Mouse (Mus musculus): ENCODE results near the gene Car5a. TPM values are rescaled to one million over a fixed set of nuclear protein-coding genes. Genes with fewer than 3 reads are reported as not detected.

The Car5a gene
- total RNA-seq, 1 experiment: 0.18 TPM

DNA sequence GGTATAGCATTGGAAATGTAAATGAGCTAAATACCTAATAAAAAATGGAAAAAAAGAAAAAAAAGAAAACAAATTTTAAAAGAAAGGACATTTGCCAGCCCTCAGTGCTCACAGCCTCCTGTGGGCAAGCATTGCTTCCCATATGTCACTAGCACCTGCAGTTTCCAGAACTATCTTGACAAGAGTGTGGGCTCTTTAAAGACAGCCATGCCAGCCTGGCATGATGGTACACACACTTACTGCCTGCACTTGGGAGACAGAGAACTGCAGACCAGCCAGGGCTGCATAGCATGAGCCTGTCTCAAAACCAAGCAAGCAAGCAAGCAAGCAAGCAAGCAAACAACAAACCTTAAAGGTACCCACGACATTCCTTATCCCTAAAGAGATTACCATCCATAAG, 39.3 kb downstream of the Car5a start:
- Histone ChIP-seq H3K9me3 (ENCODE audit: control insufficient read depth, insufficient read depth, low read depth, low read length) (no peaks in the 10 kb centered on the region), H3K36me3 (ENCODE audit: control insufficient read depth, insufficient read depth, low read length, poor library complexity, severe bottlenecking) (peaks cover 35% of the 10 kb centered on the region), H3K9ac (ENCODE audit: insufficient read depth, low read depth, low read length, poor library complexity, severe bottlenecking) (no peak overlapping the region), H3K4me1 (ENCODE audit: control insufficient read depth in 2 of 2, insufficient read depth in 2 of 2, low read length in 2 of 2, poor library complexity in 1 of 2) (peaks cover 12 to 36% of the 10 kb centered on the region in 2 experiments; a peak in 3 of 4 replicates), H3K27ac (ENCODE audit: insufficient read depth, low read depth, low read length, poor library complexity, severe bottlenecking) (no peak overlapping the region), H3K4me3 (ENCODE audit: insufficient read depth in 1 of 2, low read depth in 1 of 2, low read length in 2 of 2, poor library complexity in 1 of 2, severe bottlenecking in 1 of 2) (peak overlapping the region; percentile 92 to 95)
- no peak for DNase-seq (ENCODE audit: low read depth, low spot score)
- no peak for TF ChIP-seq CHD2 (IDR thresholded peaks at IDR 0.05; ENCODE audit: low read depth, low read length)
- no peak for TF ChIP-seq ZC3H11A (IDR thresholded peaks at IDR 0.05; ENCODE audit: borderline replicate concordance, low read depth, low read length)
- TF ChIP-seq HCFC1 (IDR thresholded peaks at IDR 0.05; ENCODE audit: borderline replicate concordance, insufficient read depth, low read length): no peak
- no peak for TF ChIP-seq ZNF384 (IDR thresholded peaks at IDR 0.05; ENCODE audit: low read depth, low read length)
- TF ChIP-seq MAFK (IDR thresholded peaks at IDR 0.05; ENCODE audit: insufficient read depth, low read depth, low read length): no peak
- in situ Hi-C loops (cut with MboI; ENCODE audit: low sequenced_read_pairs in 2 of 2, unreplicated experiment in 2 of 2): no loop called here

DNA sequence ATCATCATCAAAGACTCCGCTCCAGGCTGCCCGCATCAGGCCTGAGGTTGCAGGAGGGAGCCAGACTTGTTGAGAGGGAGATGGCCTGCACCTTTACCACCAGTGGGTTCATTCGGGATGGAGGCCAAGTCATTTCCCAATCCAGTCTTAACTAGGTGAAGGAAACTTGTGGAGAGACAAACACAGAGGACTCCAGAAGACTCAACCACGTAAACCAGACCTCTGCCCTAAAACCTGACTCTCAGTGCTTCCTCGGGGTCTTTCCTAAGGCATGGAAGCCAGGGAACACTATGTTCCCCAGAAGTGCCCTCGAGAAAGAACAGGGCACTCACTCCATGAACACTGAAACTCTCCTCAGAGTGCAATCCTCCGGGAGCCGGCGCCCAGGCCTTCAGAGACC, 39.7 kb downstream of the Car5a start:
- TF ChIP-seq MAFK (IDR thresholded peaks at IDR 0.05; ENCODE audit: insufficient read depth, low read depth, low read length): no peak
- TF ChIP-seq CHD2 (IDR thresholded peaks at IDR 0.05; ENCODE audit: low read depth, low read length): no peak
- no peak for TF ChIP-seq ZC3H11A (IDR thresholded peaks at IDR 0.05; ENCODE audit: borderline replicate concordance, low read depth, low read length)
- TF ChIP-seq ZNF384 (IDR thresholded peaks at IDR 0.05; ENCODE audit: low read depth, low read length): no peak
- no peak for TF ChIP-seq HCFC1 (IDR thresholded peaks at IDR 0.05; ENCODE audit: borderline replicate concordance, insufficient read depth, low read length)
- H3K36me3 ChIP-seq (ENCODE audit: control insufficient read depth, insufficient read depth, low read length, poor library complexity, severe bottlenecking): peaks cover 36% of the 10 kb centered on the region
- in situ Hi-C loops (cut with MboI; ENCODE audit: low sequenced_read_pairs in 2 of 2, unreplicated experiment in 2 of 2): no loop called here
- DNase-seq (ENCODE audit: low read depth, low spot score): no peak
- peak overlapping the region; percentile 8 for H3K9ac ChIP-seq (ENCODE audit: insufficient read depth, low read depth, low read length, poor library complexity, severe bottlenecking)
- H3K4me3 ChIP-seq (ENCODE audit: insufficient read depth in 1 of 2, low read depth in 1 of 2, low read length in 2 of 2, poor library complexity in 1 of 2, severe bottlenecking in 1 of 2): peak overlapping the region; percentile 11 to 92
- H3K4me1 ChIP-seq (ENCODE audit: control insufficient read depth in 2 of 2, insufficient read depth in 2 of 2, low read length in 2 of 2, poor library complexity in 1 of 2): peaks cover 12 to 35% of the 10 kb centered on the region in 2 experiments; a peak in 3 of 4 replicates
- no peak overlapping the region for H3K27ac ChIP-seq (ENCODE audit: insufficient read depth, low read depth, low read length, poor library complexity, severe bottlenecking)
- no peaks in the 10 kb centered on the region for H3K9me3 ChIP-seq (ENCODE audit: control insufficient read depth, insufficient read depth, low read depth, low read length)

DNA sequence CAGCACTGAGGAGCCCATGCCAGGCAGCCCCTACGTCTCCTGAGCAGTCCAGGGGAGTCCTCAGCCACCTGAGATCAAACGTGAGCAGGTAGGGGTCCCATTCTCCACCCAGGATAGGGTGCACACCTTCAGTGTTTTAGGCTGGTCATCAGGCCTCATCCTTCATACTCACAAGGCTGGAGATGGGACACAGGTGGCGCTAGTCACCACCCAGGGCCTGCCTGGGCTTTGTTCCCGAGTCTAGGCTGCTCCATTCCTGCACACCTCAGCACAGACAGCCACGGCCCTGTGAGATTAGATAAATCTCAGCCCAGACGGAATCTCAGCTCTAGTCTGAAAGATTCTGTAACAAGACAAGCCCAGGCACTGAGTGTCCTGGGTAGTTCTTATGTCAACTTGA, 40.7 kb downstream of the Car5a start:
- in situ Hi-C loops (cut with MboI; ENCODE audit: low sequenced_read_pairs in 2 of 2, unreplicated experiment in 2 of 2): no loop called here
- Histone ChIP-seq H3K9me3 (ENCODE audit: control insufficient read depth, insufficient read depth, low read depth, low read length) (no peaks in the 10 kb centered on the region), H3K9ac (ENCODE audit: insufficient read depth, low read depth, low read length, poor library complexity, severe bottlenecking) (peak overlapping the region; percentile 24; the same call in 1 of the 2 replicates), H3K36me3 (ENCODE audit: control insufficient read depth, insufficient read depth, low read length, poor library complexity, severe bottlenecking) (peaks cover 36% of the 10 kb centered on the region), H3K27ac (ENCODE audit: insufficient read depth, low read depth, low read length, poor library complexity, severe bottlenecking) (no peak overlapping the region), H3K4me3 (ENCODE audit: insufficient read depth in 1 of 2, low read depth in 1 of 2, low read length in 2 of 2, poor library complexity in 1 of 2, severe bottlenecking in 1 of 2) (no peak overlapping the region), H3K4me1 (ENCODE audit: control insufficient read depth in 2 of 2, insufficient read depth in 2 of 2, low read length in 2 of 2, poor library complexity in 1 of 2) (peaks cover 14 to 36% of the 10 kb centered on the region in 2 experiments; a peak in 3 of 4 replicates)
- DNase-seq (ENCODE audit: low read depth, low spot score): no peak
- TF ChIP-seq ZNF384 (IDR thresholded peaks at IDR 0.05; ENCODE audit: low read depth, low read length): no peak
- no peak for TF ChIP-seq ZC3H11A (IDR thresholded peaks at IDR 0.05; ENCODE audit: borderline replicate concordance, low read depth, low read length)
- no peak for TF ChIP-seq HCFC1 (IDR thresholded peaks at IDR 0.05; ENCODE audit: borderline replicate concordance, insufficient read depth, low read length)
- TF ChIP-seq CHD2 (IDR thresholded peaks at IDR 0.05; ENCODE audit: low read depth, low read length): no peak

GRCm38 (mm10) chr8:121901498-121902236, 43.0 kb downstream of the Car5a start:
- no peak overlapping the region for H3K4me3 ChIP-seq (ENCODE audit: insufficient read depth in 1 of 2, low read depth in 1 of 2, low read length in 2 of 2, poor library complexity in 1 of 2, severe bottlenecking in 1 of 2)
- no peak overlapping the region for H3K27ac ChIP-seq (ENCODE audit: insufficient read depth, low read depth, low read length, poor library complexity, severe bottlenecking)
- DNase-seq (ENCODE audit: low read depth, low spot score): no peak
- H3K9me3 ChIP-seq (ENCODE audit: control insufficient read depth, insufficient read depth, low read depth, low read length): no peaks in the 10 kb centered on the region
- peaks cover 12 to 48% of the 10 kb centered on the region in 2 experiments; a peak in 3 of 4 replicates for H3K4me1 ChIP-seq (ENCODE audit: control insufficient read depth in 2 of 2, insufficient read depth in 2 of 2, low read length in 2 of 2, poor library complexity in 1 of 2)
- TF ChIP-seq MAFK (IDR thresholded peaks at IDR 0.05; ENCODE audit: insufficient read depth, low read depth, low read length): no peak
- TF ChIP-seq HCFC1 (IDR thresholded peaks at IDR 0.05; ENCODE audit: borderline replicate concordance, insufficient read depth, low read length): no peak
- no peak for TF ChIP-seq CHD2 (IDR thresholded peaks at IDR 0.05; ENCODE audit: low read depth, low read length)
- TF ChIP-seq ZNF384 (IDR thresholded peaks at IDR 0.05; ENCODE audit: low read depth, low read length): no peak
- no peak for TF ChIP-seq ZC3H11A (IDR thresholded peaks at IDR 0.05; ENCODE audit: borderline replicate concordance, low read depth, low read length)
- in situ Hi-C loops (cut with MboI; ENCODE audit: low sequenced_read_pairs in 2 of 2, unreplicated experiment in 2 of 2): no loop called here
- no peak overlapping the region for H3K9ac ChIP-seq (ENCODE audit: insufficient read depth, low read depth, low read length, poor library complexity, severe bottlenecking)
- peaks cover 47% of the 10 kb centered on the region for H3K36me3 ChIP-seq (ENCODE audit: control insufficient read depth, insufficient read depth, low read length, poor library complexity, severe bottlenecking)
